Mouse (Mus musculus) erythroblast, embryonic 14.5 days (primary cell): Measurements from ENCODE around the gene Tdp1.

Experiments used
- GATA1 ChIP-seq: IDR thresholded peaks from 2 replicates; pipeline ENCODE4 v1.6.1; 2012; ENCODE audit warnings: low read length, inconsistent platforms, mixed read lengths
- TAL1 ChIP-seq: IDR thresholded peaks from 3 replicates; pipeline ENCODE4 v1.6.1; 2012; ENCODE audit warnings: low read length, inconsistent platforms, mixed read lengths

DNA sequence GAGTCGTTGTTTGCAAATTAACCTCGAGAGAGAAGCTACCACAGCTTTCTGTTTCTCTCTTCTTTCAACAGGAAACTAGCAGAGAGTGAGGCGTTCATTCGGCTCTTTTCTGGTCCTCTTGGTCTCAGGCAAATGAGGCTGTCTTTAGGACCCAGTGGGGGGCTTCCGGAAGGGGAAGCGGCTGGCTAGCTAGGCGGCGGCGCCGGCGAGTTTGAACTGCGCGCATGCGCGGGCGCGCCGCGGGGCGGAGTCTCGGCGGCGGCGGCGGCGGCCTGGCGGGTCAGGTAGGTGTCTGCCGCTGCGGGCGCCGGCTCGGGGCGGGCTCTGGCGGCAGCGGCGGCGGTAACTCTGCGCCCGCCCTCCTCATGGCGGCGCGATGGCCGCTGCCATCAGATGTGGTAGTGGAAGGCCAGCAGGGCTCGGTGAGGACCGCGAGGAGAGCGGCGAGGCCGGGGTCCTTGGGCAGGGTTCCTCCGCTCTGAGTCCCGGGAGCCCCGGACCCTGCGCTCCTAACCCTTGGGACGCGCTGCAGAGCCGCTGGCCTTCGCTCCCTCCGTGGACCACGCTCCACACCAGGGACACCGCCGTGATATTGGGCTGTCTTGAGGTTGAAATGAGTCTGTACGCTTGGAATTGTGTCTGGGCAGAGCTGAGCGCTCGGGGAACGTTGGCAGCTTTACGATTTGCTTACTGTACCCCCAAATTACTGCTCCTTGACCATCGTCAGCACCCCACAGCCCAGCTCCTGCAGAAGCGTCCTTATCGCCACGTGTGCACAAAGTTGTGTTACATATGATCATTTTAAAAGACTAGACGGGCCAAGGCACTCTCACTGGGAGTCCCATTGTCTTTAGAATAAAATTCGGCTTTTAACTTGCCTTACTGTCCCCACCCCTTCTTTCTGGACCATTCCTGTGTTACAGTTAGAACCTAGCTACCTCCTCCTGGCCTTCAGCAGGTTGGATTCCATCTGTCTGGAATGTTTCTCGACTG lies at the start of gene Tdp1, which contains the start of gene Efcab11:
- TF ChIP-seq GATA1: no peak
- TF ChIP-seq TAL1: no peak
